Mouse (Mus musculus): ENCODE measurements around the gene Cplx1.

- TF ChIP-seq CTCF (IDR thresholded peaks at IDR 0.05; ENCODE audit: extremely low read depth, insufficient read depth, low read length) (no peak), POLR2A (IDR thresholded peaks at IDR 0.05; ENCODE audit: extremely low read depth, insufficient read depth, low read length) (no peak)
Observed at GRCm38 (mm10) chr5:108469617-108470016, 80.2 kb downstream of the Cplx1 start.

Measured in cortical plate, adult 2 months (tissue).